Mouse (Mus musculus): ENCODE measurements at regions not wholly inside any gene's neighbourhood (a gene's known extent, or its start where the extent isn't known, plus 50 kb on each side); places are given as distances from the start of the nearest gene placed in this dataset.

GRCm38 (mm10) chr8:116837991-116838390 is 83.3 kb downstream of the Cmc2 start:
- Histone ChIP-seq H3K4me1 (ENCODE audit: control insufficient read depth, insufficient read depth, low read length) (no peaks in the 10 kb centered on the region), H3K36me3 (ENCODE audit: control insufficient read depth, insufficient read depth, low read length) (no peaks in the 10 kb centered on the region)

GRCm38 (mm10) chr8:116832181-116832580 is 89.1 kb downstream of the Cmc2 start:
- H3K27me3 ChIP-seq (ENCODE audit: control insufficient read depth, insufficient read depth, low read length) = no peaks in the 10 kb centered on the region
- no peaks in the 10 kb centered on the region for H3K4me1 ChIP-seq (ENCODE audit: control insufficient read depth, insufficient read depth, low read length)
- no peak overlapping the region for H3K4me3 ChIP-seq (ENCODE audit: control insufficient read depth, low read depth, low read length)
- no peaks in the 10 kb centered on the region for H3K36me3 ChIP-seq (ENCODE audit: control insufficient read depth, insufficient read depth, low read length)
- no peak for TF ChIP-seq POLR2A (IDR thresholded peaks at IDR 0.05; ENCODE audit: control insufficient read depth, low read depth, low read length)
- no peak for TF ChIP-seq CTCF (IDR thresholded peaks at IDR 0.05; ENCODE audit: control insufficient read depth, insufficient read depth, insufficient replicate concordance, low read depth, low read length)
- no peak overlapping the region for H3K27ac ChIP-seq (ENCODE audit: control insufficient read depth, insufficient read depth, low read depth, low read length)

More at GRCm38 (mm10) chr8:116837991-116838390, 83.3 kb downstream of the Cmc2 start:
- Histone ChIP-seq H3K4me3 (ENCODE audit: control insufficient read depth, low read depth, low read length) (no peak overlapping the region), H3K27ac (ENCODE audit: control insufficient read depth, insufficient read depth, low read depth, low read length) (no peak overlapping the region), H3K27me3 (ENCODE audit: control insufficient read depth, insufficient read depth, low read length) (no peaks in the 10 kb centered on the region)
- no peak for TF ChIP-seq POLR2A (IDR thresholded peaks at IDR 0.05; ENCODE audit: control insufficient read depth, low read depth, low read length)
- no peak for TF ChIP-seq CTCF (IDR thresholded peaks at IDR 0.05; ENCODE audit: control insufficient read depth, insufficient read depth, insufficient replicate concordance, low read depth, low read length)

GRCm38 (mm10) chr8:116829631-116830030 is 91.6 kb downstream of the Cmc2 start:
- Histone ChIP-seq H3K4me3 (ENCODE audit: control insufficient read depth, low read depth, low read length) (no peak overlapping the region), H3K27me3 (ENCODE audit: control insufficient read depth, insufficient read depth, low read length) (no peaks in the 10 kb centered on the region), H3K27ac (ENCODE audit: control insufficient read depth, insufficient read depth, low read depth, low read length) (no peak overlapping the region), H3K4me1 (ENCODE audit: control insufficient read depth, insufficient read depth, low read length) (no peaks in the 10 kb centered on the region), H3K36me3 (ENCODE audit: control insufficient read depth, insufficient read depth, low read length) (no peaks in the 10 kb centered on the region)
- TF ChIP-seq POLR2A (IDR thresholded peaks at IDR 0.05; ENCODE audit: control insufficient read depth, low read depth, low read length) (no peak), CTCF (IDR thresholded peaks at IDR 0.05; ENCODE audit: control insufficient read depth, insufficient read depth, insufficient replicate concordance, low read depth, low read length) (no peak)

- H3K4me3 ChIP-seq (ENCODE audit: control insufficient read depth, low read depth, low read length) = no peak overlapping the region
Measured at GRCm38 (mm10) chr8:116828220-116828619, 93.0 kb downstream of the Cmc2 start.

GRCm38 (mm10) chr8:116827141-116827540 is 94.1 kb downstream of the Cmc2 start:
- Histone ChIP-seq H3K27ac (ENCODE audit: control insufficient read depth, insufficient read depth, low read depth, low read length) (no peak overlapping the region), H3K4me1 (ENCODE audit: control insufficient read depth, insufficient read depth, low read length) (no peaks in the 10 kb centered on the region), H3K4me3 (ENCODE audit: control insufficient read depth, low read depth, low read length) (no peak overlapping the region), H3K36me3 (ENCODE audit: control insufficient read depth, insufficient read depth, low read length) (no peaks in the 10 kb centered on the region), H3K27me3 (ENCODE audit: control insufficient read depth, insufficient read depth, low read length) (no peaks in the 10 kb centered on the region)
- TF ChIP-seq POLR2A (IDR thresholded peaks at IDR 0.05; ENCODE audit: control insufficient read depth, low read depth, low read length) (no peak), CTCF (IDR thresholded peaks at IDR 0.05; ENCODE audit: control insufficient read depth, insufficient read depth, insufficient replicate concordance, low read depth, low read length) (peak; percentile 21; the same call in 1 of the 2 replicates)

More at GRCm38 (mm10) chr8:116828220-116828619, 93.0 kb downstream of the Cmc2 start:
- Histone ChIP-seq H3K36me3 (ENCODE audit: control insufficient read depth, insufficient read depth, low read length) (no peaks in the 10 kb centered on the region), H3K4me1 (ENCODE audit: control insufficient read depth, insufficient read depth, low read length) (no peaks in the 10 kb centered on the region), H3K27ac (ENCODE audit: control insufficient read depth, insufficient read depth, low read depth, low read length) (no peak overlapping the region), H3K27me3 (ENCODE audit: control insufficient read depth, insufficient read depth, low read length) (no peaks in the 10 kb centered on the region)
- no peak for TF ChIP-seq CTCF (IDR thresholded peaks at IDR 0.05; ENCODE audit: control insufficient read depth, insufficient read depth, insufficient replicate concordance, low read depth, low read length)
- TF ChIP-seq POLR2A (IDR thresholded peaks at IDR 0.05; ENCODE audit: control insufficient read depth, low read depth, low read length) = no peak

- Histone ChIP-seq H3K4me1 (ENCODE audit: control insufficient read depth, insufficient read depth, low read length) (no peaks in the 10 kb centered on the region), H3K27me3 (ENCODE audit: control insufficient read depth, insufficient read depth, low read length) (no peaks in the 10 kb centered on the region), H3K27ac (ENCODE audit: control insufficient read depth, insufficient read depth, low read depth, low read length) (no peak overlapping the region), H3K4me3 (ENCODE audit: control insufficient read depth, low read depth, low read length) (no peak overlapping the region), H3K36me3 (ENCODE audit: control insufficient read depth, insufficient read depth, low read length) (no peaks in the 10 kb centered on the region)
- TF ChIP-seq CTCF (IDR thresholded peaks at IDR 0.05; ENCODE audit: control insufficient read depth, insufficient read depth, insufficient replicate concordance, low read depth, low read length) (no peak), POLR2A (IDR thresholded peaks at IDR 0.05; ENCODE audit: control insufficient read depth, low read depth, low read length) (no peak)
Measured at GRCm38 (mm10) chr8:116814118-116814851, 81.5 kb upstream of the Cdyl2 start.

- no peaks in the 10 kb centered on the region for H3K36me3 ChIP-seq (ENCODE audit: control insufficient read depth, insufficient read depth, low read length)
- H3K4me1 ChIP-seq (ENCODE audit: control insufficient read depth, insufficient read depth, low read length) = peaks cover 6% of the 10 kb centered on the region
- TF ChIP-seq POLR2A (IDR thresholded peaks at IDR 0.05; ENCODE audit: control insufficient read depth, low read depth, low read length) = peak; percentile 90
- TF ChIP-seq CTCF (IDR thresholded peaks at IDR 0.05; ENCODE audit: control insufficient read depth, insufficient read depth, insufficient replicate concordance, low read depth, low read length) = peak; percentile 26; the same call in 1 of the 2 replicates
- no peak overlapping the region; the same call in 1 of the 2 replicates for H3K27ac ChIP-seq (ENCODE audit: control insufficient read depth, insufficient read depth, low read depth, low read length)
- H3K4me3 ChIP-seq (ENCODE audit: control insufficient read depth, low read depth, low read length) = peak overlapping the region; percentile 87
- no peaks in the 10 kb centered on the region for H3K27me3 ChIP-seq (ENCODE audit: control insufficient read depth, insufficient read depth, low read length)
Measured at GRCm38 (mm10) chr8:116801313-116801712, 68.5 kb upstream of the Cdyl2 start.
